Mouse (Mus musculus): ENCODE data around the gene Dock4. TPM values are rescaled to one million over a fixed set of nuclear protein-coding genes. Genes with fewer than 3 reads are reported as not detected.

The Dock4 gene
- total and polyA plus RNA-seq, 2 experiments from 2014 or later, result 15.5 to 28.6 TPM

DNA sequence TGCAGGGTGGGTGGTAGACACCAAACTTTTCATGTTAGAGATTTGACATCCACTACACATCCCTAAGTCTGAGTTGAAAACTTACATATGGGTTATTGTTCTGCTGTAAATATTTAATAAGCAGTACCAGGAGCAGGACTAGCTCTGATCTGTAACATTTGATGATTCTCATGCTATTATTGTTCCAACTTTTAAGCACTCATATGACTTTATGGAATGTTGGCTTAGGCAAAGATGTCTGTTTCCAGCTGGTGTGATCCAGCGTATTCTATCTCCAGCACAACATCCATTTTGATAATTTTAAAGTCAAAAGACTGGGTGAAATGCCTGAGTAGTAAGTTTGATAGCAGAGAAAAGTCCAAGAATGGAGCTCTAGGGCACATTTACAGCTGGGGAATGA lies 261.4 kb downstream of the Dock4 start:
- ATAC-seq (ENCODE audit: low FRiP score) (no peak), DNase-seq (ENCODE audit: low spot score) (no peak)
- H3K36me3 ChIP-seq (ENCODE audit: insufficient read depth, low read length), result peaks cover 13% of the 10 kb centered on the region; the same call in 1 of the 2 replicates
- no peak overlapping the region for H3K9ac ChIP-seq (replicated peaks; ENCODE audit: low read length, poor library complexity, severe bottlenecking)
- no peak overlapping the region for H3K4me3 ChIP-seq (ENCODE audit: low read depth, low read length)
- WGBS, result 94% methylated on average over 1 of the region's 1 CpGs
- H3K4me2 ChIP-seq (ENCODE audit: low read depth, low read length, poor library complexity, severe bottlenecking), result no peak overlapping the region
- no peaks in the 10 kb centered on the region for H3K27me3 ChIP-seq (ENCODE audit: insufficient read depth, low read length)
- no peaks in the 10 kb centered on the region for H3K4me1 ChIP-seq (ENCODE audit: insufficient read depth, low read length)
- H3K27ac ChIP-seq (ENCODE audit: low read depth, low read length), result no peak overlapping the region
- H3K9me3 ChIP-seq (ENCODE audit: low read length), result no peaks in the 10 kb centered on the region
- no peak for TF ChIP-seq CTCF (IDR thresholded peaks at IDR 0.05)

DNA sequence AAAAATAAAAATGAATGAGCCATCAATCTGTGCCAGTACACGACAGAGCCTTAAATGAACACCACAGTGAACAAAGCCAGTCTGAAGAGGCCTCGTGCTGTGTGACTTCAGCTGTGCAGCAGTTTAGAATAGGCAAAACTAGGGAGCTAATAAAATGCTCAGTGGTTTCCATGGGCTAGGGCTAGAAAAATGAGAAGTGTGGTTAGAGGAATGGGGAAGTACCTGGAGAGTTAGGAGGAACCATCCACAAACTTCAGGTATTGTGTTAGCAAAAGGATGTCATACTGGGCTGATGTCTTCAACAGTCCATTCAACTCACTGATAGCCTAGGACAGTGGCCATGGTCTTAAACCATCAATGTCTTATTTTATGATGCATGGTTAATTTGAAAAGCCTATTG lies 263.3 kb downstream of the Dock4 start:
- Histone ChIP-seq H3K9me3 (ENCODE audit: low read length) (no peaks in the 10 kb centered on the region), H3K4me2 (ENCODE audit: low read depth, low read length, poor library complexity, severe bottlenecking) (no peak overlapping the region), H3K4me1 (ENCODE audit: insufficient read depth, low read length) (no peaks in the 10 kb centered on the region), H3K36me3 (ENCODE audit: insufficient read depth, low read length) (peaks cover 13% of the 10 kb centered on the region; the same call in 1 of the 2 replicates), H3K9ac (replicated peaks; ENCODE audit: low read length, poor library complexity, severe bottlenecking) (no peak overlapping the region), H3K4me3 (ENCODE audit: low read depth, low read length) (no peak overlapping the region), H3K27ac (ENCODE audit: low read depth, low read length) (no peak overlapping the region), H3K27me3 (ENCODE audit: insufficient read depth, low read length) (no peaks in the 10 kb centered on the region)
- DNase-seq (ENCODE audit: low spot score) (no peak), ATAC-seq (ENCODE audit: low FRiP score) (no peak)
- no peak for TF ChIP-seq CTCF (IDR thresholded peaks at IDR 0.05)
- 69% methylated on average over 2 of the region's 2 CpGs for WGBS

DNA sequence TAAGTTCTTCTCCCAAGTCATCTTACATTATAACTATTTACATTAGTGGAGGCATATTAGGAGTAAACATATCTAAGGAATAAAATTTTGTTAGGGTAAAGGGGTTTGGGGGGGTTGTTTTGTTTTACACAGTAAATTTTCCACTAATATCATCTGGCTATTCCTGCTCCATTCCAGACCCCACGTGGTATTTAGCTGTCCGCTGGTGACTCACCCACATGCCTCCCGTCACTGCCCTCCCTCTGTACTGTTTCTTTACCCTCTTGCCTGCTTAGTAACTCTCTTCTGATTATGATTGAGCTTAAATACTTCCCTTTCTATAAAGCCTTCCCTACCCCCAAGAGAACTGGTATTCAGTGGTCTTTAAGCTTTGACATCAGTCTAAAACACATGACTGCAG lies 266.5 kb downstream of the Dock4 start:
- WGBS, result 95% methylated on average over 3 of the region's 3 CpGs

DNA sequence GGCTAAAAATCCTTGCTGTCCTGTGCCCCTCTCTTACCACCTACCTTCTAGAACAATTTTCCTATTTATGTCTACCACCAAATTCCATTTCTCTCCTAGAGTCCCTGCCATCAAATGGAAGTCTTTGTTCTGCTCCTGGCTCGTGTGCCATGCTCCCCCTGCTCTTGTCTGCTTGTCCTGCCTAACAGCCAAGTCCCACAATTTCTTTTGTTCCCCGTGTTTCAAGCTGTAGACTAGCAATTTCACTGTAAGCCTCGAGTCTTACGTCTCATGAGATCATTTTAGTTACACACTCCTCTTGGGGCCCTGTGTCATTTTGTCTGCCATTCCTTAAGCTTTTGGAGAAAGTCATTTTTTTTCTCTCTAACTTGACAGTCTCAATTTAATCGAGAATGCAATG lies 268.5 kb downstream of the Dock4 start:
- Histone ChIP-seq H3K9me3 (ENCODE audit: low read length) (no peaks in the 10 kb centered on the region), H3K27me3 (ENCODE audit: insufficient read depth, low read length) (no peaks in the 10 kb centered on the region), H3K9ac (replicated peaks; ENCODE audit: low read length, poor library complexity, severe bottlenecking) (no peak overlapping the region), H3K4me1 (ENCODE audit: insufficient read depth, low read length) (no peaks in the 10 kb centered on the region), H3K4me3 (ENCODE audit: low read depth, low read length) (no peak overlapping the region), H3K27ac (ENCODE audit: low read depth, low read length) (no peak overlapping the region), H3K36me3 (ENCODE audit: insufficient read depth, low read length) (peaks cover 13% of the 10 kb centered on the region; the same call in 1 of the 2 replicates), H3K4me2 (ENCODE audit: low read depth, low read length, poor library complexity, severe bottlenecking) (no peak overlapping the region)
- DNase-seq (ENCODE audit: low spot score) (peak; percentile 7), ATAC-seq (ENCODE audit: low FRiP score) (no peak)
- no peak for TF ChIP-seq CTCF (IDR thresholded peaks at IDR 0.05)
- 25% methylated on average over 5 of the region's 5 CpGs for WGBS

More for the DNA sequence above, 266.5 kb downstream of the Dock4 start:
- DNase-seq (ENCODE audit: low spot score) (no peak), ATAC-seq (ENCODE audit: low FRiP score) (no peak)
- no peak for TF ChIP-seq CTCF (IDR thresholded peaks at IDR 0.05)
- no peaks in the 10 kb centered on the region for H3K27me3 ChIP-seq (ENCODE audit: insufficient read depth, low read length)
- no peak overlapping the region for H3K4me2 ChIP-seq (ENCODE audit: low read depth, low read length, poor library complexity, severe bottlenecking)
- H3K36me3 ChIP-seq (ENCODE audit: insufficient read depth, low read length), result peaks cover 13% of the 10 kb centered on the region; the same call in 1 of the 2 replicates
- no peaks in the 10 kb centered on the region for H3K9me3 ChIP-seq (ENCODE audit: low read length)
- H3K27ac ChIP-seq (ENCODE audit: low read depth, low read length), result no peak overlapping the region
- H3K4me1 ChIP-seq (ENCODE audit: insufficient read depth, low read length), result no peaks in the 10 kb centered on the region
- no peak overlapping the region for H3K9ac ChIP-seq (replicated peaks; ENCODE audit: low read length, poor library complexity, severe bottlenecking)
- no peak overlapping the region for H3K4me3 ChIP-seq (ENCODE audit: low read depth, low read length)

DNA sequence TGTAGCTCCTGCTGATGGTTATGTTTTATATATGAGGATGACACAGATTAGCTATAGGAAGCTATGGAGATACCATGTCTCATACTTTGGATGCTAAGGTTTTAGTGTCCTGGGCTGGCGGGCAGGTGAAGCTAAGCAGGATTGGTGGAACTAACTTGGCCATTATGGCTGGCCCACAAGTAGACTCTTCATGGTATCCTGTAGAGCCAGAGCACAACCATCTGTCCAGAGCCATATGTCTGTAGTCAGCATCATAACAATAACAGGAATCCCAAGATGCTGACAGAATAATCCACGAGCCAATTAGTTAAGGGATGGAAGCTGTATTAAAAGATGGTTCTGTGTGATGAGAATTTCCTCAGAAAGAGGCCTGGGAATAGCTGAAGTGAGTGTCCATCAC lies 269.4 kb downstream of the Dock4 start:
- no peak overlapping the region for H3K4me2 ChIP-seq (ENCODE audit: low read depth, low read length, poor library complexity, severe bottlenecking)
- no peak for TF ChIP-seq CTCF (IDR thresholded peaks at IDR 0.05)
- H3K9ac ChIP-seq (replicated peaks; ENCODE audit: low read length, poor library complexity, severe bottlenecking), result no peak overlapping the region
- no peaks in the 10 kb centered on the region for H3K4me1 ChIP-seq (ENCODE audit: insufficient read depth, low read length)
- ATAC-seq (ENCODE audit: low FRiP score) (no peak), DNase-seq (ENCODE audit: low spot score) (no peak)
- no peaks in the 10 kb centered on the region for H3K27me3 ChIP-seq (ENCODE audit: insufficient read depth, low read length)
- H3K9me3 ChIP-seq (ENCODE audit: low read length), result no peaks in the 10 kb centered on the region
- no peak overlapping the region for H3K4me3 ChIP-seq (ENCODE audit: low read depth, low read length)
- WGBS, result 85% methylated on average over 2 of the region's 2 CpGs
- H3K36me3 ChIP-seq (ENCODE audit: insufficient read depth, low read length), result peaks cover 8% of the 10 kb centered on the region; the same call in 1 of the 2 replicates
- no peak overlapping the region for H3K27ac ChIP-seq (ENCODE audit: low read depth, low read length)

DNA sequence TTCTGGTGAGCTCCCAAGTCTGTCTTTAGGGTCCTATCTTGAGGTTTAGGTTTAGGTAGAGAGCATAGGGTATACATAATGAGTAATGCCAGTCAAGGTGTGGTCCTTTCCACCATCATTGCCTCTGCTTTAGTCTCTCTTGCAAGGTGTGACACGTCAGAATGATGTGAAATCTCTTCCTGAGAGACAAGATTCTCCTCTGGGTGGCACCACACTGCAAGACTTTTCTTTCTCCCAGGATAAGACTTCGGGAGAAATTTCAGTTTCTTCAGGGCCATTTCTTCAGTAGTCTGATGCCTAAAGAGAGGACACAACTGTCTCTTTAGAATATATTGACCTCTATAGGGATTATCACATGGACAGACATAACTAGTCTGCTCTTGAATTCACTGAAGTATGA lies 282.6 kb downstream of the Dock4 start:
- H3K27ac ChIP-seq (ENCODE audit: low read depth, low read length), result no peak overlapping the region
- no peaks in the 10 kb centered on the region for H3K9me3 ChIP-seq (ENCODE audit: low read length)
- H3K27me3 ChIP-seq (ENCODE audit: insufficient read depth, low read length), result no peaks in the 10 kb centered on the region
- DNase-seq (ENCODE audit: low spot score) (no peak), ATAC-seq (ENCODE audit: low FRiP score) (no peak)
- TF ChIP-seq CTCF (IDR thresholded peaks at IDR 0.05), result no peak
- H3K4me2 ChIP-seq (ENCODE audit: low read depth, low read length, poor library complexity, severe bottlenecking), result no peak overlapping the region
- WGBS, result 76% methylated on average over 2 of the region's 2 CpGs
- no peaks in the 10 kb centered on the region for H3K4me1 ChIP-seq (ENCODE audit: insufficient read depth, low read length)
- peaks cover 3% of the 10 kb centered on the region for H3K36me3 ChIP-seq (ENCODE audit: insufficient read depth, low read length)
- H3K4me3 ChIP-seq (ENCODE audit: low read depth, low read length), result no peak overlapping the region
- H3K9ac ChIP-seq (replicated peaks; ENCODE audit: low read length, poor library complexity, severe bottlenecking), result no peak overlapping the region
